Mouse (Mus musculus) myocyte (in vitro differentiated cells): ENCODE results near the gene Hist1h2ae.

Experiments
- MAX ChIP-seq: IDR thresholded peaks from one replicate; pipeline ENCODE4 v1.6.1; 2011; ENCODE audit warnings: low read depth, mild to moderate bottlenecking, control low read depth
- MYOD1 ChIP-seq, 3 experiments: IDR thresholded peaks; one replicate each; pipeline ENCODE4 v1.6.1; 2011; ENCODE audit warnings: control low read depth in 2 of 3, low read depth in 2 of 3, mild to moderate bottlenecking in 2 of 3, moderate library complexity in 1 of 3; ENCODE audit not compliant: insufficient read length in 2 of 3, control insufficient read depth in 1 of 3
- TCF12 ChIP-seq: IDR thresholded peaks from one replicate; pipeline ENCODE4 v1.6.1; 2011; ENCODE audit warnings: mild to moderate bottlenecking, control low read depth; ENCODE audit not compliant: poor library complexity, insufficient read depth, severe bottlenecking

GRCm38 (mm10) chr13:23597957-23598356 is 26.9 kb upstream of the Hist1h2ae start:
- TF ChIP-seq MYOD1 (IDR thresholded peaks at IDR 0.05; ENCODE audit: control insufficient read depth in 1 of 3, insufficient read length in 2 of 3, low read depth in 2 of 3) = no peak
- TF ChIP-seq MAX = no peak
- TF ChIP-seq TCF12 = no peak
